Mouse (Mus musculus): ENCODE measurements around the gene Spata25. TPM values are rescaled to one million over a fixed set of nuclear protein-coding genes. Genes with fewer than 3 reads are reported as not detected.
A peak's percentile ranks its signal among the peaks of the same experiment; 100 is the strongest.
"Not testable (repeated sequence)": the region's sequence is repeated elsewhere in the genome, so short reads cannot be mapped to it uniquely, and the experiment has no call there.

Gene Spata25
- not detected in 2 replicates for polyA plus RNA-seq (2015; fragmentation: Nextera tagmentation; extraction: Ambion mirVana)

DNA sequence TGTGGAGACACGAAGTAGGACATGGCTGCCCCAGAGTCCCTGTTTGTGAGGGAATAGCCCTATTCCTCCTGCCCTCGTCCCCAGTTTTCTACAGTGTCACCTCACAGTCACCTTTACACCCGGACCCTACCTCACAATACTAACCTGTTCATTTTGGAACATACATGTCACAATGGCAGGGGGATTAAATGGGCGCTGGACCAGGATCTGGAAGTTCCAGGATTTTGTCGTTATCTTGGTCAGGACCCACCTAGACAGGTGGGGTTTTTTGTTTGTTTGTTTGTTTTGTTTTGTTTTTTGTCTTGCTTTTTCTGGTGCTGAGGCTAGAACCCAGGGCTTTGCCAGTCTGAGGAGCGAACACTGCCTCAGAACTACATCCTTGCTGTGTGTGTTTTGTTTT, at the start of gene Spata25:
TSS of gene Spata25 (minus strand) at position 101 of the 400 bp plus-strand sequence.
- no peak within 1 kb of the TSS for H3K9ac ChIP-seq (replicated peaks)
- no peak within 1 kb of the TSS for H3K27ac ChIP-seq
- 90% methylated on average over 6 of the region's 6 CpGs for WGBS
- no peaks in the 10 kb centered on the region for H3K9me3 ChIP-seq
- no peak within 1 kb of the TSS for H3K4me3 ChIP-seq (replicated peaks)
- H3K36me3 ChIP-seq, result peaks cover 47% of the 10 kb centered on the region
- no peak within 1 kb of the TSS for H3K4me2 ChIP-seq (replicated peaks)
- H3K27me3 ChIP-seq, result no peaks in the 10 kb centered on the region
- peaks cover 22% of the 10 kb centered on the region for H3K4me1 ChIP-seq (replicated peaks)
- ATAC-seq, result no peak

DNA sequence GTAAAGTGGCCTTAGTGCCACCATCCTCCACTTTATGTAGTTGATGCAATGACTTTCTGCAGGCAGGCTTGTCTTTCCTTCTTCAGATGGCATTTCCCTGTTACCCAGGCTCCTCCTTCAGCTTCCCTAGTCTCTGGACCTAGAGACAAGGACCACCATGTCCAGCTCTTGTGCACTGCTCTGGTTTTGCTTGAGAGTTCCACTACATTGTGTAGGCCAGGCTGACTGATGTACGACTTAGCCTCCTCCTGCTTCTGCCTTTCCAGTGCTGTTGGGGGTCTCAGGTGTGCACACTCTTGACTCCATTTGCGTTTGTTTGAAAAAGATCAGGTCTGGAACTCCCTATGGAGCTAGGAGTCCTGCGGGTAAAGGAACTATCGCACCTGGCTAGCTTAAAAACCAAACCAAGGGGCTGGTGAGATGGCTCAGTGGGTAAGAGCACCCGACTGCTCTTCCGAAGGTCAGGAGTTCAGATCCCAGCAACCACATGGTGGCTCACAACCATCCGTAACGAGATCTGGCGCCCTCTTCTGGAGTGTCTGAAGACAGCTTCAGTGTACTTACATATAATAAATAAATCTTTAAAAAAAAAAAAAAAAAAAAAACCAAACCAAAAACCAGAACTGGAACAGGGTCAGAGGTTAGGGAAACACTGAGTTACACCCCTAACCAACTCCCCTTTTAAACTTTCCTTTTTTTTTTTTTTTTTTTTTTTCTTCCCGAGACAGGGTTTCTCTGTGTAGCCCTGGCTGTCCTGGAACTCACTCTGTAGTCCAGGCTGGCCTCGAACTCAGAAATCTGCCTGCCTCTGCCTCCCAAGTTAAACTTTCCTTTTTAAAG, 49.3 kb upstream of the Spata25 start:
- ATAC-seq; H3K9me3 ChIP-seq; H3K9ac ChIP-seq (replicated peaks); H3K27ac ChIP-seq; H3K27me3 ChIP-seq; H3K36me3 ChIP-seq: not testable (repeated sequence)
- peak overlapping the region; percentile 77; the same call in 1 of the 2 replicates for H3K4me3 ChIP-seq (replicated peaks)
- 73% methylated on average over 11 of the region's 11 CpGs for WGBS
- peaks cover 31% of the 10 kb centered on the region for H3K4me1 ChIP-seq (replicated peaks)
- H3K4me2 ChIP-seq (replicated peaks), result peak overlapping the region; percentile 91

DNA sequence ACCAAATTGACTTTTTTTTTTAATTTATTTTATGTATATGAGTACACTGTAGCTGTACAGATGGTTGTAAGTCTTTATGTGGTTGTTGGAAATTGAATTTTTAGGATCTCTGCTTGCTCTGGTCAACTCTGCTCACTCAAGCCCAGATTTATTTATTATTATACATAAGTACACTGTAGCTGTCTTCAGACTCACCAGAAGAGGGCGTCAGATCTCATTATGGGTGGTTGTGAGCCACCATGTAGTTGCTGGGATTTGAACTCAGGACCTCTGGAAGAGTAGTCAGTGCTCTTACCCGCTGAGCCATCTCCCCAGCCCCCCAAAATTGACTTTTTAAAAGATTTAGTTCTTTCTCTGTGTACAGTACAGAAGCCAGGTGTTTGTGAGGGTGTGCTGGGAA, 47.3 kb upstream of the Spata25 start:
- H3K9me3 ChIP-seq; ATAC-seq; H3K36me3 ChIP-seq; H3K9ac ChIP-seq (replicated peaks); H3K4me2 ChIP-seq (replicated peaks); H3K27ac ChIP-seq; H3K27me3 ChIP-seq; H3K4me3 ChIP-seq (replicated peaks): not testable (repeated sequence)
- 45% methylated on average over 2 of the region's 2 CpGs for WGBS
- peaks cover 22% of the 10 kb centered on the region for H3K4me1 ChIP-seq (replicated peaks)

DNA sequence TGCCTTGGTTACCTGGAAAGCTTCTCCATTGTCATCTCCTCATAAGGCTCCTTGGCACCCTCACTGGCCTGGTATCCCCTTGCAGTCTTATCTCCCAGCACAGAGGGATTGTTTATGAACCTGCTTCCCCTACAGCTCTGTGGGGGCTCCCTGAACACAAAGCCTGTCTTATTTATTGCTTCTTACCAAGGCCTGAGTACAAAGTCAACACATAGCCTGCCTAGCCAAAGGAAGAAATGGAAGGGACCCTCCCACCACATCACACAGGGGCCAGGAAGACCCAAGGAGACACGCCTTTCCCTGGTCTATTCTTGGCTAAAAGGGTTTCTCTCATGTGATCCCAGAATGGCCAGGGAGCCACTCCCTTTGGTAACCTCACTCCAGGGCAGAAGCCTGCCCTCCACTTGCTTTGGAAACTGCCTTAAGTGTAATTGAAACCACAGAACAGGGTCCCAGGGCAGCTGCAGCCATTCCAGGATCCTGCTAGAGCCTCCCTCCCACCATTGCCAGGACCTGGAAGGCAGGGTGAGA, 46.0 kb upstream of the Spata25 start:
- Histone ChIP-seq H3K4me3 (replicated peaks) (no peak overlapping the region), H3K4me2 (replicated peaks) (no peak overlapping the region), H3K36me3 (no peaks in the 10 kb centered on the region), H3K9me3 (no peaks in the 10 kb centered on the region), H3K9ac (replicated peaks) (no peak overlapping the region), H3K27me3 (no peaks in the 10 kb centered on the region), H3K27ac (no peak overlapping the region), H3K4me1 (replicated peaks) (peaks cover 16% of the 10 kb centered on the region)
- no peak for ATAC-seq
- WGBS, result 50% methylated on average over 1 of the region's 1 CpGs

DNA sequence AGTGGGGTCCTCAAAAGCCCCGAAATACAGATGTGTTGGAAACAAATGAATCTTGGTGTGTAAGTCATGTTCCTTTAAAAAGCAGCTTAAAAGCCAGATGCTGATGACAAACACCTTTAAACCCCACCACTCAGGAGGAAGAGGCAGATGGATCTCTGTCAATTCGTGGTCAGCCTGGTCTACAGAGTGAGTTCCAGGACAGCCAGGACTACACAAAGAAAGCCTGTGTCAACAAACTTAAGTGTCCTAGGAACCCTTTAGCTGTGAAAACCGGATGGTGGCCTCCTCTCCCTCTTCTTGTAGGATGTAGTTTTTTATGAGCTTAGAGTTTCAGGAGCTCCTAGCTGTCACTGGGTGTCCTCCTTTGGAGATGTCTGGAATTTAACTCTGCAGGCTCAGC, 45.3 kb upstream of the Spata25 start:
- H3K9ac ChIP-seq (replicated peaks), result no peak overlapping the region
- H3K4me2 ChIP-seq (replicated peaks), result no peak overlapping the region

DNA sequence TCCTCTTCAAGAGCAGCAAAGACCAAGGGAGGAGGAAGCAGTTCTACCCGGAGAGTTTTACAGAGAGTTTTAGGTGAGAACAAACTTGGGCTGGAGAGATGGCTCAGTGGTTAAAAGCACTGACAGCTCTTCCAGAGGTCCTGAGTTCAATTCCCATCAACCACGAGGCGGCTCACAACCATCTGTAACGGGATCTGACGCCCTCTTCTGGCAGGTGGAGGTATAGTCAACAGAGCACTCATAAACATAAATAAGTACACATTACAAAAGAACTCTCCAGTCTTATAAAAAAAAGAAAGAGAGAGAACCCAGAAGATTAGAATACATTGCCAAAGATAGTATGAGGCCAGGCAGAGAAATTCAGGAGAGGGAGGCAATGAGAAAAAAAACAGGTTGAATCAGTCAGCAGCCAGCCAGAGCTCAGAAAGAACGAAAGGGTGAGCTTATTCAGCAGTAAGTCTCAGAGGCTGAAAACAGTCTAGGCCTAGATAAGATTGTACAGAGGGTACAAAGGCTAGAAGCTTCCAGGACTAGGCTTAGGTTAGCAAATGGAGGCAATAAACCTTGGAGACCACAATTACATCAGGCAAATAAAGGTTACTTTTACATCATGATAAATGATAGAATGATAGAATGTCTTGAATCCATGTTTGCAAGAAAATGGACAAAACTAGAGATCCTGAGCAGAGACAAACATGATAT, 43.4 kb upstream of the Spata25 start:
- H3K36me3 ChIP-seq, result no peaks in the 10 kb centered on the region
- H3K27ac ChIP-seq, result no peak overlapping the region
- H3K27me3 ChIP-seq, result no peaks in the 10 kb centered on the region
- no peak overlapping the region for H3K4me3 ChIP-seq (replicated peaks)
- H3K4me1 ChIP-seq (replicated peaks), result no peaks in the 10 kb centered on the region; the same call in 1 of the 2 replicates
- H3K9me3 ChIP-seq, result no peaks in the 10 kb centered on the region
- no peak overlapping the region for H3K9ac ChIP-seq (replicated peaks)
- no peak overlapping the region for H3K4me2 ChIP-seq (replicated peaks)
- no peak for ATAC-seq
- 62% methylated on average over 6 of the region's 6 CpGs for WGBS

More for the DNA sequence above, 45.3 kb upstream of the Spata25 start:
- Histone ChIP-seq H3K27me3 (no peaks in the 10 kb centered on the region), H3K9me3 (no peaks in the 10 kb centered on the region), H3K27ac (no peak overlapping the region; the same call in 1 of the 2 replicates), H3K4me3 (replicated peaks) (no peak overlapping the region), H3K4me1 (replicated peaks) (peaks cover 15% of the 10 kb centered on the region), H3K36me3 (no peaks in the 10 kb centered on the region)
- 67% methylated on average over 3 of the region's 3 CpGs for whole genome bisulfite sequencing
- no peak for ATAC-seq

DNA sequence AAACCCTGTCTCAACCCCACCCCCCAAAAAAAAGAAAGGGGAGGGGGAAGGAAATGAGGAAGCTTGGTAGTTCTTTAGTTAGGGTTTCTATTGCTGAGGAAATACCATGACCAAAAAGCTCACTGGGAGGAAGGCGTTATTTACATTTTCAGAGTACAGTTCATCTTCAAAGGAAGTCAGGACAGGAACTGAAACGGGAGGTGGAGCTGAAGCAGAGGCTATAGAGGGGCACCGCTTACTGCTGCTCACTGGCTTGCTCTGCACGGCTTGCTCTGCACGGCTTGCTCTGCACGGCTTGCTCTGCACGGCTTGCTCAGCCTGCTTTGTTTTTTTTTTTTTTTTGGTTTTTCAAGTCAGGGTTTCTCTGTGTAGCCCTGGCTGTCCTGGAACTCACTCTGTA, 40.2 kb upstream of the Spata25 start:
- 88% methylated on average over 7 of the region's 7 CpGs for WGBS
- no peak for ATAC-seq
- Histone ChIP-seq H3K27me3 (no peaks in the 10 kb centered on the region), H3K9me3 (no peaks in the 10 kb centered on the region), H3K27ac (no peak overlapping the region), H3K36me3 (no peaks in the 10 kb centered on the region), H3K4me3 (replicated peaks) (no peak overlapping the region), H3K9ac (replicated peaks) (no peak overlapping the region), H3K4me1 (replicated peaks) (no peaks in the 10 kb centered on the region), H3K4me2 (replicated peaks) (no peak overlapping the region)

DNA sequence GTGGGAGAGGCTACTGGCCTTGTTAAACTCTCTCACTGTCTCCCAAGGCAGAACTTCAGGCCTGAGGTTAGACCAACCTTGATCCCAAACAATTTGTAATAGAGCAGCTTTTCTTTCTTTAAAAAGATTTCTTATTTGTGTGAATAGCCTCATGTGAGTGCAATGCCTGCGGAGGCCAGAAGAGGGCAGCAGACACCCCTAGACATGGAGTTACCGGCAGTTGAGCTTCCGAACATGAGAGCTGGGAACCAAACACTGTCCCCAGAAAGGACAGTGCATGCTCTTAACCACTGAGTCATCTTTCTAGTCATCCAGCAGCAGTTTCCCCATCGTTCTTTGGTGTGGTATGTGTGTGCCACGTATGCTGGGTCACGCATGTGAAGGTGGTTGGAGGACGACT, 39.2 kb upstream of the Spata25 start:
- no peaks in the 10 kb centered on the region for H3K27me3 ChIP-seq
- no peaks in the 10 kb centered on the region for H3K9me3 ChIP-seq
- no peak overlapping the region for H3K4me2 ChIP-seq (replicated peaks)
- no peaks in the 10 kb centered on the region for H3K4me1 ChIP-seq (replicated peaks)
- H3K36me3 ChIP-seq, result no peaks in the 10 kb centered on the region
- H3K27ac ChIP-seq, result no peak overlapping the region
- no peak overlapping the region for H3K9ac ChIP-seq (replicated peaks)
- no peak overlapping the region for H3K4me3 ChIP-seq (replicated peaks)
- 91% methylated on average over 7 of the region's 7 CpGs for WGBS
- no peak for ATAC-seq

DNA sequence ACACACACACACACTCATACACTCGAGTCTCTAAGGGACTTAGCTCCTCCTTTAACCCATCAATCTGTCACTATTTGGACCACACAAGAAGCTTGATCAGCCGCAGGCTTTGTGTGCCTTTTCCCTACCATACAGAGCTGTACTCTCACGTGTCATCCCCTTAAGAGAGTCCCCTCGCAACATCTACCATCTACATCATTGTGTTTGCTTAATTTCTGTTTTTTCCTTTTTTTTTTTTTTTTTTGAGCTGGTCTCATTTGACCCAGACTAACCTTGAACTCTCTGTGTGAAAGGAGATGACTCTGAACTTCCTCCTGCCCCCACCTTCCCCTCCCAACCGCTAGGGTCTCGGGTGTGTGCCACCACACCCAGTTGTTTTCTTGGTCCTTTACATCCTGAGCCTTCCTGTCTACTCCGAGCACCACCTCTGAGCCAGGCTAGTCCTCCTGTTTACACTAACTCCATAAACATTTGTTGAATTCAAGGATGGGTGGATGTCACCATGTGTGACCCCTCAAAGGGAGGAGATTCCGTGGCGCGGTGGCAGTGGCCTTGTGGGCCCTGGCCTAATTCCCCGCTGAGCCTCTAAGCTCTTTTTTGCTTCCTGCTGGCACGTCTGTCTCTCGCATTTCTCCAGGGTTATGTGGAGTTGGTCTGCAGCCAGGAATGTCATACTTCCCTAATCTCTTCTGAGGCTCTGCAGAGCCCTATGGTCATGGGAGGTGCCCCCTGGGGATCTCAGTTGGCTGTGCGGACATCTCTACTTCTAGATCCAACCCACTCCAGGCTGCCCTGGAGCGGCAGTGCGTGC, 38.6 kb upstream of the Spata25 start:
- 72% methylated on average over 16 of the region's 16 CpGs for WGBS
- Histone ChIP-seq H3K4me2 (replicated peaks) (no peak overlapping the region), H3K4me1 (replicated peaks) (0 out of 2 replicates have a peak, but pooled peaks cover 3% of the 10 kb centered on the region), H3K4me3 (replicated peaks) (no peak overlapping the region), H3K36me3 (no peaks in the 10 kb centered on the region), H3K9ac (replicated peaks) (no peak overlapping the region), H3K27me3 (no peaks in the 10 kb centered on the region), H3K9me3 (no peaks in the 10 kb centered on the region), H3K27ac (no peak overlapping the region)
- no peak for ATAC-seq

DNA sequence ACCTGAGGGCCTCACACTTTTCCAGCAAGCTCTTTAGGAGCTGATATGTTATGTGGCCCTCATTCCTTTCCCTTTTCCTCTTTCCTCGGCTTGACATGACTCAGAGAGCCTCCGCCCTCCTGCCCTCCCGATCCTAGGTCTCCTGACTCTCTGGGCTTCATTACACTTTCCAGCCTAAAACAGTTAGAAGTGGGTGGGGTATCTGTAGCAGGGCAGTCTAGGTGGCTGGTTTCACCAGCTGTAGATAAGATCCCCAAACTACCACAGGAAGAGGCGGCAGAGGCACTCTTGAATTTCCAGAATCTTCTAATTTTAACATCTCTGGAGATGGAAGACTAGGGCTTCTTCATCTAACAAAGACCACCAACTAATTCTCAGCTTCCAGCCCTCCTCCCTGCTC, 36.3 kb upstream of the Spata25 start:
- no peak overlapping the region for H3K27ac ChIP-seq
- H3K4me2 ChIP-seq (replicated peaks), result no peak overlapping the region
- no peak overlapping the region for H3K9ac ChIP-seq (replicated peaks)
- ATAC-seq, result no peak
- H3K36me3 ChIP-seq, result no peaks in the 10 kb centered on the region
- no peaks in the 10 kb centered on the region for H3K9me3 ChIP-seq
- H3K4me1 ChIP-seq (replicated peaks), result 0 out of 2 replicates have a peak, but pooled peaks cover 3% of the 10 kb centered on the region
- peaks cover 8% of the 10 kb centered on the region for H3K27me3 ChIP-seq
- WGBS, result 82% methylated on average over 4 of the region's 4 CpGs
- H3K4me3 ChIP-seq (replicated peaks), result no peak overlapping the region

DNA sequence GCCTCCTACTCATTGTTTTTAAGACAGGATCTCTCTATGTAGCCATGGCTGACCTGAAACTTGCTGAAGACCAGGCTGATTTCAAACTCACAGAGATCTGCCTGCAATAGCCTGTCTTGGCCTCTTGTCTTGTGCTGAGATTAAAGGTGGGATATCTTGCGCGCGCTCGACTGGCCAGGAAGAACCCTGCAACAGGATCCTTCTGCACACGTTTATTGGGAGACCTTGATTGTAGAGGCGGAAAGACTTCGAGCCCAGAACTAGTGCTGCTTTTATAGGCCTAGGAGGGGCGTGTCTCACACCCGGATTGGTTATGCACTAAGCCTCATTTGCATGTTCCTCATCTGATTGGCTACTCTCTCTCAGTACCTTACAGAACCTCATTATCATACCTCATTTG, 35.1 kb upstream of the Spata25 start:
- H3K4me1 ChIP-seq (replicated peaks); H3K27ac ChIP-seq; H3K9me3 ChIP-seq; H3K36me3 ChIP-seq; H3K4me3 ChIP-seq (replicated peaks); ATAC-seq; H3K4me2 ChIP-seq (replicated peaks); H3K9ac ChIP-seq (replicated peaks): not testable (repeated sequence)
- H3K27me3 ChIP-seq, result peaks cover 16% of the 10 kb centered on the region
- 92% methylated on average over 9 of the region's 9 CpGs for WGBS

Measured in midbrain, embryonic 13.5 days (tissue).